Mouse (Mus musculus): Measurements from ENCODE around the gene Rad23b.

GRCm38 (mm10) chr4:55341797-55342196 is 8.0 kb upstream of the Rad23b start:
- TF ChIP-seq CTCF (IDR thresholded peaks at IDR 0.05; ENCODE audit: low read depth, low read length) (no peak), POLR2A (IDR thresholded peaks at IDR 0.05; ENCODE audit: extremely low read depth, insufficient read depth, low read length) (no peak)

Measured in liver, adult 2 months (tissue).